Mouse (Mus musculus) hindbrain, embryonic 11.5 days (tissue): ENCODE measurements around the gene Agps. TPM values are rescaled to one million over a fixed set of nuclear protein-coding genes. Genes with fewer than 3 reads are reported as not detected.

Experiments
- ATAC-seq: fragments of 200-750 bp; cut with Nextera tagmentation; 2 replicates; pipeline ENCODE4 v1.8.0; 2017; ENCODE audit warnings: mild to moderate bottlenecking, moderate TSS enrichment, moderate library complexity; ENCODE audit not compliant: low FRiP score
- DNase-seq: peaks from one replicate; pipeline ENCODE4 v3.0.0-alpha.2; 2015; ENCODE audit warnings: low spot score
- H3K27ac ChIP-seq: fragments of 300-500 bp; sonication (generic); 2 replicates; pipeline ENCODE4 v1.5.1; 2014; ENCODE audit warnings: mild to moderate bottlenecking, low read depth, low read length
- H3K27me3 ChIP-seq: fragments of 300-500 bp; sonication (generic); 2 replicates; pipeline ENCODE4 v1.6.1; 2014; ENCODE audit warnings: mild to moderate bottlenecking, low read length, moderate library complexity, mixed read lengths; ENCODE audit not compliant: control insufficient read depth, insufficient read depth
- H3K36me3 ChIP-seq: fragments of 300-500 bp; sonication (generic); 2 replicates; pipeline ENCODE4 v1.6.1; 2014; ENCODE audit warnings: mild to moderate bottlenecking, low read length, moderate library complexity, mixed read lengths; ENCODE audit not compliant: control insufficient read depth, insufficient read depth
- H3K4me1 ChIP-seq: fragments of 300-500 bp; sonication (generic); replicated peaks from 2 replicates; pipeline ENCODE4 v1.6.1; 2014; ENCODE audit warnings: low read length, mixed read lengths; ENCODE audit not compliant: control insufficient read depth, insufficient read depth
- H3K4me2 ChIP-seq: fragments of 300-500 bp; sonication (generic); replicated peaks from 2 replicates; pipeline ENCODE4 v1.6.1; 2014; ENCODE audit warnings: mild to moderate bottlenecking, low read depth, low read length
- H3K4me3 ChIP-seq: fragments of 300-500 bp; sonication (generic); 2 replicates; pipeline ENCODE4 v1.5.1; 2014; ENCODE audit warnings: low read depth, low read length
- H3K9ac ChIP-seq: fragments of 300-500 bp; sonication (generic); 2 replicates; pipeline ENCODE4 v1.6.1; 2014; ENCODE audit warnings: low read depth, low read length
- H3K9me3 ChIP-seq: fragments of 300-500 bp; sonication (generic); 2 replicates; pipeline ENCODE4 v1.6.1; 2016; ENCODE audit warnings: low read length; ENCODE audit not compliant: control insufficient read depth
- WGBS: fragments of 180-500 bp; shearing (Covaris S2); extraction: QIAGEN DNeasy Blood & Tissue Kit; methylation state at CpG from one replicate; pipeline ENCODE4 v1.1.7; 2014; 5-methylcytosine and 5-hydroxymethylcytosine counted together
- polyA plus RNA-seq: library from polyadenylated mRNA; unstranded; fragments of >200 nt; fragmentation: Nextera tagmentation; extraction: Ambion mirVana; gene quantifications from 2 replicates; pipeline ENCODE4 v1.2.1, GENCODE M21; 2014

The Agps gene
- polyA plus RNA-seq, 1 experiment from 2014 or later, result 50.7 TPM

DNA sequence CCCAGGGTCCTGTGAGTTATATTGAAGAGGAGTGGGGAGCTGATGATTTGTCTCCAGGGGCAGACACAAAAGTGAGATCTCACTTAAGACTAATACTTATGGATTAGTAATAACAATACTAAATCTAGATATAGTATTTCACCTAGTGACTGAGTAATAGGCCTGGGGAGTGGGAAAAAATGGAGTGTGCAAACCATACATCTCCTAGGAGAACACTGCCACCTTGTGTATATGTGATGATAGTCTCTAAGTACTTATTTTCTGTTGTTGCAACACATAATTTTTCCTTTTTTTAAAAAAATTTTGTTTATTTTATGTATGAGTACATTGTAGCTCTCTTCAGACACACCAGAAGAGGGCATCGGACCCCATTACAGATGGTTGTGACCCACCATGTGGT, 15.7 kb downstream of the Agps start:
- Histone ChIP-seq H3K27ac (no peak overlapping the region), H3K9ac (no peak overlapping the region), H3K9me3 (no peaks in the 10 kb centered on the region), H3K36me3 (no peaks in the 10 kb centered on the region), H3K4me3 (no peak overlapping the region), H3K4me1 (no peaks in the 10 kb centered on the region), H3K27me3 (no peaks in the 10 kb centered on the region), H3K4me2 (no peak overlapping the region)
- ATAC-seq (no peak), DNase-seq (no peak)
- WGBS, result 94% methylated on average over 1 of the region's 1 CpGs

- Histone ChIP-seq H3K27ac (no peak overlapping the region), H3K9ac (no peak overlapping the region), H3K4me1 (no peaks in the 10 kb centered on the region), H3K36me3 (no peaks in the 10 kb centered on the region), H3K9me3 (no peaks in the 10 kb centered on the region), H3K4me3 (no peak overlapping the region), H3K4me2 (no peak overlapping the region), H3K27me3 (no peaks in the 10 kb centered on the region)
- WGBS, result 96% methylated on average over 2 of the region's 2 CpGs
- no peak for DNase-seq
- ATAC-seq, result no peak
Measured at GRCm38 (mm10) chr2:75852483-75852882, 20.5 kb downstream of the Agps start.

- Histone ChIP-seq H3K4me3 (no peak overlapping the region), H3K4me2 (no peak overlapping the region), H3K9ac (no peak overlapping the region), H3K27ac (no peak overlapping the region), H3K27me3 (no peaks in the 10 kb centered on the region), H3K36me3 (no peaks in the 10 kb centered on the region), H3K4me1 (no peaks in the 10 kb centered on the region), H3K9me3 (no peaks in the 10 kb centered on the region)
- DNase-seq (no peak), ATAC-seq (no peak)
- 53% methylated on average over 3 of the region's 3 CpGs for WGBS
Measured at GRCm38 (mm10) chr2:75854136-75854535, 22.2 kb downstream of the Agps start.

DNA sequence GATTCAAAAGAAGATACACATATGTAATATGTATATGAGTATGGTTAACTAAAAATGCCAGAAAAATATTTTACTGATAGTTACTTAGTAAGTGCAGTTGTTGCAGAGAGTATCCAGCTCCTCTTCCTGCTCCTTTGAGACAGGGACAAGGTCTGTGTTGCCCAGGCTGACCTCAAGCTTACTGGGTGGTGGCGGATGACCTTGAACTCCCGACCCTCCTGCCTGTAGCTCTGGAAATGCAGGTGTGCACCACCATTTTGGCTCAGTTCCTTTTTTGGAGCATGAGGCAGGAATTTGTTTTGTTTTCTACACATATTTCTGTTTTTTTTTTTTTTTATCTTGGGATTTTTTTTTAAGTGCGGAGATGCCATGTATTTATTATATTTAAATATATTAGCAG, 29.1 kb downstream of the Agps start:
- Histone ChIP-seq H3K4me2 (no peak overlapping the region), H3K9ac (no peak overlapping the region), H3K27ac (no peak overlapping the region), H3K27me3 (no peaks in the 10 kb centered on the region), H3K4me1 (no peaks in the 10 kb centered on the region), H3K36me3 (no peaks in the 10 kb centered on the region), H3K9me3 (no peaks in the 10 kb centered on the region), H3K4me3 (no peak overlapping the region)
- ATAC-seq (no peak), DNase-seq (no peak)
- 95% methylated on average over 3 of the region's 3 CpGs for WGBS

GRCm38 (mm10) chr2:75869604-75870003, 37.6 kb downstream of the Agps start:
- Histone ChIP-seq H3K9ac (no peak overlapping the region), H3K9me3 (no peaks in the 10 kb centered on the region), H3K4me3 (no peak overlapping the region), H3K27ac (no peak overlapping the region), H3K4me1 (no peaks in the 10 kb centered on the region), H3K36me3 (no peaks in the 10 kb centered on the region), H3K27me3 (no peaks in the 10 kb centered on the region), H3K4me2 (no peak overlapping the region)
- no peak for ATAC-seq
- no peak for DNase-seq
- 86% methylated on average over 2 of the region's 2 CpGs for WGBS

GRCm38 (mm10) chr2:75874008-75874559, 42.1 kb downstream of the Agps start:
- Histone ChIP-seq H3K27me3 (no peaks in the 10 kb centered on the region), H3K36me3 (no peaks in the 10 kb centered on the region), H3K9ac (no peak overlapping the region), H3K4me2 (no peak overlapping the region), H3K9me3 (no peaks in the 10 kb centered on the region), H3K4me1 (no peaks in the 10 kb centered on the region), H3K4me3 (no peak overlapping the region), H3K27ac (no peak overlapping the region)
- no peak for ATAC-seq
- WGBS, result 43% methylated on average over 3 of the region's 3 CpGs
- no peak for DNase-seq

- Histone ChIP-seq H3K27ac (no peak overlapping the region), H3K9ac (no peak overlapping the region), H3K27me3 (no peaks in the 10 kb centered on the region), H3K4me2 (no peak overlapping the region), H3K9me3 (no peaks in the 10 kb centered on the region), H3K36me3 (no peaks in the 10 kb centered on the region), H3K4me3 (no peak overlapping the region), H3K4me1 (no peaks in the 10 kb centered on the region)
- no peak for ATAC-seq
- 56% methylated on average over 3 of the region's 3 CpGs for WGBS
- DNase-seq, result peak; percentile 39
Measured at GRCm38 (mm10) chr2:75879791-75880190, 47.8 kb downstream of the Agps start.

GRCm38 (mm10) chr2:75883543-75883942, 51.6 kb downstream of the Agps start:
- no peaks in the 10 kb centered on the region for H3K36me3 ChIP-seq
- no peak overlapping the region for H3K4me3 ChIP-seq
- H3K4me1 ChIP-seq, result no peaks in the 10 kb centered on the region
- 66% methylated on average over 1 of the region's 1 CpGs for WGBS
- no peak overlapping the region for H3K9ac ChIP-seq
- DNase-seq, result peak; percentile 81
- H3K27me3 ChIP-seq, result no peaks in the 10 kb centered on the region
- no peaks in the 10 kb centered on the region for H3K9me3 ChIP-seq
- no peak for ATAC-seq
- no peak overlapping the region for H3K27ac ChIP-seq
- no peak overlapping the region for H3K4me2 ChIP-seq

DNA sequence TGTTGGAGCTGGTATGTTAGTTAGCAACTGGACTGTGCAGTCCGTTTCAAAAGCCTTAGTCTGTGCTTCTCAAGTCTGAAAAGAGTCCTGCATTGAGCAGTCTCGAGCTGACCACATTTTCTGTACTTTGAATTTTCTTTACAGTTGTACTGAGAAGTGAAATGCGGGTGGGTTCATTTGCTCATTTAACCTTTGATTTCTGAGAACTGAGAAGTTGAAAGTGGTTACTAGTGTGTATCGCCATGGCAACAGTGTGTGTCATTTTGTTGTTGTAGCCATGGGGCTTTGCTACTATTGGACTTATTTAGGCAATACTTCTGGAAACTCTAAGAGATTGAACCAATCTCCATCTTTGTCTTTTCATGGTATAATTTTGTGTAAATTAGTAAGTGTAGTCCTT, 60.0 kb downstream of the Agps start:
- Histone ChIP-seq H3K4me2 (no peak overlapping the region), H3K4me1 (no peaks in the 10 kb centered on the region), H3K4me3 (no peak overlapping the region), H3K27ac (no peak overlapping the region), H3K9ac (no peak overlapping the region), H3K36me3 (no peaks in the 10 kb centered on the region), H3K9me3 (no peaks in the 10 kb centered on the region), H3K27me3 (no peaks in the 10 kb centered on the region)
- ATAC-seq (no peak), DNase-seq (peak; percentile 5)
- 77% methylated on average over 4 of the region's 4 CpGs for WGBS
